In the genomic region with DNA sequence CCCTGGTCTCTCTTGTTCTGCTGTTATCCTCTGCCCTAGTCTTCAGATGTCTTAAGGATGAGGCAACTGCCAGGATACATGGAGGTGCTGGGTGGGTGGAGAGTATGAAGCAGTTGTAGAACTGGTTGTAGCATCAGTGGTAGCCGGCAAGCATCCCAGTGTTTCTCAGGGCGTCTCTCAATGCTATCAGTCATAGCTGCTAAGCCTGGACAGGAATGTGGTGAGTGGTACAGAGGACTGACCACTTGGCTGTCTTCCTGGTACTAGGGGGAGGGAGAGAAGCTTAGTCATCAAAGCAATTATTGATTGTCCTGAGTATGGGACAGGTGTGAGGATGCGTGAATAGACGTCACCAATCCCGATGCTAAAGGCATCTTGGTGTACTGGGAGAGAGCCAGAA, we compare ENCODE assay signal across 37 mouse cellular contexts. TPM values are rescaled to one million over a fixed set of nuclear protein-coding genes. Genes with fewer than 3 reads are reported as not detected.
DNase-seq lines count a peak whose midpoint lies in the region; ATAC-seq and TF ChIP-seq lines count a peak whose summit lies in the region.
"Had no signal": no experiment of that assay in that cellular context is flagged by ENCODE, and none has a peak within 500 bp of the region (broad histone marks: within the 10 kb centered on the region; RNA-seq: fewer than 3 reads in every experiment).

No protein-coding gene starts in this region.

- H3K9me3 ChIP-seq in heart, embryonic 13.5 days: no peaks in the 10 kb centered on the region
- no peaks in the 10 kb centered on the region for H3K9me3 ChIP-seq in heart, embryonic 11.5 days (replicated peaks; ENCODE audit: control insufficient read depth, low read length)
- H3K9me3 ChIP-seq in limb, embryonic 10.5 days (replicated peaks): no peaks in the 10 kb centered on the region
- H3K9me3 ChIP-seq: embryonic facial prominence, embryonic 13.5 days; limb, embryonic 13.5 days; lung, embryonic 15.5 days; neural tube, embryonic 12.5 days had no signal

- H3K4me1 ChIP-seq in heart, embryonic 13.5 days: peaks cover 59% of the 10 kb centered on the region
- H3K4me1 ChIP-seq in heart, embryonic 11.5 days (ENCODE audit: control insufficient read depth, insufficient read depth, low read length): peaks cover 30% of the 10 kb centered on the region
- H3K4me1 ChIP-seq in limb, embryonic 10.5 days: peaks cover 22% of the 10 kb centered on the region

- H3K4me3 ChIP-seq in heart, embryonic 13.5 days: no peak overlapping the region
- H3K4me3 ChIP-seq in heart, embryonic 11.5 days (ENCODE audit: low read depth, low read length): no peak overlapping the region
- no peak overlapping the region for H3K4me3 ChIP-seq in left cerebral cortex, adult 2 months
- no peak overlapping the region for H3K4me3 ChIP-seq in limb, embryonic 10.5 days
- H3K4me3 ChIP-seq: embryonic facial prominence, embryonic 13.5 days; limb, embryonic 13.5 days; lung, embryonic 15.5 days; neural tube, embryonic 12.5 days had no signal

- intact Hi-C loops in left cerebral cortex, adult 2 months (cut with DNase I): loop anchor here (5.0 kb wide), 1 partner anchor 102 kb away; no protein-coding TSS in a partner anchor

- H3K4me2 ChIP-seq in heart, embryonic 13.5 days: no peak overlapping the region
- H3K4me2 ChIP-seq in heart, embryonic 11.5 days: no peak overlapping the region
- H3K4me2 ChIP-seq: embryonic facial prominence, embryonic 13.5 days; limb, embryonic 13.5 days; liver, embryonic 11.5 days; lung, embryonic 15.5 days; midbrain, embryonic 11.5 days; neural tube, embryonic 12.5 days had no signal

- WGBS in heart, embryonic 13.5 days: 47% methylated on average over 5 of the region's 5 CpGs
- 52% methylated on average over 5 of the region's 5 CpGs for WGBS in heart, embryonic 11.5 days (ENCODE audit: insufficient replicate concordance)
- WGBS in limb, embryonic 10.5 days: 92% methylated on average over 5 of the region's 5 CpGs

- ATAC-seq in heart, embryonic 13.5 days (ENCODE audit: extremely low read depth, insufficient number of reproducible peaks, low FRiP score, low TSS enrichment): no peak
- no peak for ATAC-seq in heart, embryonic 11.5 days (replicated peaks; ENCODE audit: insufficient number of reproducible peaks, low FRiP score, low TSS enrichment)
- ATAC-seq: forebrain, postnatal 0 days; intestine, postnatal 0 days; midbrain, embryonic 16.5 days; Patski had no signal

- no peak for TF ChIP-seq CTCF in left cerebral cortex, adult 2 months (IDR thresholded peaks at IDR 0.05)

- H3K27me3 ChIP-seq in heart, embryonic 13.5 days (replicated peaks): no peaks in the 10 kb centered on the region
- no peaks in the 10 kb centered on the region for H3K27me3 ChIP-seq in heart, embryonic 11.5 days (ENCODE audit: control insufficient read depth, insufficient read depth, low read length)
- H3K27me3 ChIP-seq in limb, embryonic 10.5 days (ENCODE audit: low read depth, poor library complexity, severe bottlenecking): no peaks in the 10 kb centered on the region
- H3K27me3 ChIP-seq: CH12.LX; embryonic facial prominence, embryonic 13.5 days; limb, embryonic 13.5 days; lung, embryonic 15.5 days; neural tube, embryonic 12.5 days had no signal

- H3K36me3 ChIP-seq in heart, embryonic 13.5 days: no peaks in the 10 kb centered on the region
- H3K36me3 ChIP-seq in heart, embryonic 11.5 days (ENCODE audit: control insufficient read depth, insufficient read depth, low read length): no peaks in the 10 kb centered on the region
- peaks cover 4% of the 10 kb centered on the region for H3K36me3 ChIP-seq in limb, embryonic 10.5 days
- H3K36me3 ChIP-seq: embryonic facial prominence, embryonic 13.5 days; limb, embryonic 13.5 days; lung, embryonic 15.5 days; neural tube, embryonic 12.5 days had no signal

- no peak for DNase-seq in left cerebral cortex, adult 2 months (ENCODE audit: extremely low spot score in 1 of 2, low spot score in 2 of 2)
- no peak for DNase-seq in left cerebral cortex, adult 8-10 months (ENCODE audit: low spot score in 2 of 2)
- peak; percentile 72 for DNase-seq in Muller cell, postnatal 12 days (ENCODE audit: inconsistent ontology term)
- no peak for DNase-seq in limb, embryonic 10.5 days (ENCODE audit: low spot score)
- DNase-seq in spleen, adult 12 weeks (ENCODE audit: low spot score): no peak
- DNase-seq in frontal cortex, postnatal 10 days (ENCODE audit: low spot score in 2 of 2): no peak
- DNase-seq: adrenal gland, postnatal 10 days; B cell, adult 2 months; cerebellum, adult 11-12 months; cerebellum, adult 9-11 months; forebrain, postnatal 0 days; gastrocnemius, postnatal 36 days; kidney, adult 9 months; kidney, postnatal 10 days; spleen, adult 18-20 months; thymus, adult 18-20 months; thymus, postnatal 36 days had no signal

- H3K9ac ChIP-seq in heart, embryonic 13.5 days: no peak overlapping the region
- H3K9ac ChIP-seq in heart, embryonic 11.5 days (ENCODE audit: low read depth, low read length): no peak overlapping the region
- H3K9ac ChIP-seq: embryonic facial prominence, embryonic 13.5 days; forebrain, postnatal 0 days; limb, embryonic 13.5 days; lung, embryonic 15.5 days; neural tube, embryonic 12.5 days had no signal

- H3K27ac ChIP-seq in heart, embryonic 13.5 days (replicated peaks): peak overlapping the region; percentile 49
- H3K27ac ChIP-seq in heart, embryonic 11.5 days (ENCODE audit: low read depth, low read length): no peak overlapping the region
- peak overlapping the region; percentile 81 for H3K27ac ChIP-seq in left cerebral cortex, adult 2 months
- peak overlapping the region; percentile 28; the same call in 1 of the 2 replicates for H3K27ac ChIP-seq in limb, embryonic 10.5 days
- H3K27ac ChIP-seq: embryonic facial prominence, embryonic 13.5 days; limb, embryonic 13.5 days; lung, embryonic 15.5 days; neural tube, embryonic 12.5 days had no signal

RNA-seq across cellular contexts. Expression of a gene that starts 1.8 kb away (rescaled TPM):
- 2.5 and 3.3 TPM in 2 replicates for polyA plus RNA-seq in heart, embryonic 13.5 days (2015; fragmentation: Nextera tagmentation; extraction: Ambion mirVana)
- 2.4 TPM in 2 replicates for polyA plus RNA-seq in heart, embryonic 11.5 days (2014; fragmentation: Nextera tagmentation; extraction: Ambion mirVana)
- total RNA-seq in left cerebral cortex, adult 2 months (2021): under 1 TPM in 1 of 2 experiments, not detected in 1; 0.16 TPM
- total RNA-seq in left cerebral cortex, adult 8-10 months (2022): under 1 TPM; 0.17 to 0.39 (median 0.18) TPM
- polyA plus RNA-seq in limb, embryonic 10.5 days (2016; fragmentation: Nextera tagmentation; extraction: Ambion mirVana): 1.1 and 1.4 TPM in 2 replicates
- total RNA-seq: CH12.LX; ES-E14; gastrocnemius, adult 18-20 months; gastrocnemius, postnatal 36 days; heart, adult 8-10 months; megakaryocyte, adult 5-6 weeks had no signal
- polyA plus RNA-seq: large intestine, adult 2 months; Patski had no signal

RNA-seq across cellular contexts. Expression of a gene that starts 28.6 kb away (rescaled TPM):
- 4.6 and 6.9 TPM in 2 replicates for polyA plus RNA-seq in heart, embryonic 13.5 days (2015; fragmentation: Nextera tagmentation; extraction: Ambion mirVana)
- polyA plus RNA-seq in heart, embryonic 11.5 days (2014; fragmentation: Nextera tagmentation; extraction: Ambion mirVana): 8.3 and 11.7 TPM in 2 replicates
- 1 to 10 TPM in 1 of 2 experiments, under 1 TPM in 1; 0.61 to 1.2 TPM for total RNA-seq in left cerebral cortex, adult 2 months (2021)
- 1 to 10 TPM; 1.2 to 4.0 (median 2.1) TPM for total RNA-seq in left cerebral cortex, adult 8-10 months (2022)
- 109 and 110 TPM in 2 replicates for polyA plus RNA-seq in limb, embryonic 10.5 days (2016; fragmentation: Nextera tagmentation; extraction: Ambion mirVana)
- total RNA-seq: CH12.LX; gastrocnemius, adult 18-20 months; gastrocnemius, postnatal 36 days had no signal
- polyA plus RNA-seq: Patski had no signal

RNA-seq across cellular contexts. Expression of a gene that starts 40.8 kb away (rescaled TPM):
- 0.90 and 0.97 TPM in 2 replicates for polyA plus RNA-seq in heart, embryonic 13.5 days (2015; fragmentation: Nextera tagmentation; extraction: Ambion mirVana)
- polyA plus RNA-seq in heart, embryonic 11.5 days (2014; fragmentation: Nextera tagmentation; extraction: Ambion mirVana): 1.4 and 2.7 TPM in 2 replicates
- total RNA-seq in left cerebral cortex, adult 2 months (2021): not detected
- not detected for total RNA-seq in left cerebral cortex, adult 8-10 months (2022)
- polyA plus RNA-seq in limb, embryonic 10.5 days (2016; fragmentation: Nextera tagmentation; extraction: Ambion mirVana): 0.23 and 0.35 TPM in 2 replicates
- total RNA-seq: adrenal gland, postnatal 10 days; CH12.LX; ES-E14; forebrain, postnatal 0 days; gastrocnemius, adult 18-20 months; gastrocnemius, postnatal 36 days; heart, adult 8-10 months; left cerebral cortex, postnatal 25 days; megakaryocyte, adult 5-6 weeks had no signal
- polyA plus RNA-seq: forebrain, postnatal 0 days; hindbrain, embryonic 11.5 days; intestine, postnatal 0 days; large intestine, adult 2 months; liver, embryonic 11.5 days; liver, embryonic 16.5 days; lung, embryonic 15.5 days; midbrain, embryonic 16.5 days; neural tube, embryonic 12.5 days had no signal
